Mouse (Mus musculus): Measurements from ENCODE around the gene Gm28372. TPM values are rescaled to one million over a fixed set of nuclear protein-coding genes. Genes with fewer than 3 reads are reported as not detected.

The Gm28372 gene
- polyA plus RNA-seq, 1 experiment from 2014 or later: not detected

DNA sequence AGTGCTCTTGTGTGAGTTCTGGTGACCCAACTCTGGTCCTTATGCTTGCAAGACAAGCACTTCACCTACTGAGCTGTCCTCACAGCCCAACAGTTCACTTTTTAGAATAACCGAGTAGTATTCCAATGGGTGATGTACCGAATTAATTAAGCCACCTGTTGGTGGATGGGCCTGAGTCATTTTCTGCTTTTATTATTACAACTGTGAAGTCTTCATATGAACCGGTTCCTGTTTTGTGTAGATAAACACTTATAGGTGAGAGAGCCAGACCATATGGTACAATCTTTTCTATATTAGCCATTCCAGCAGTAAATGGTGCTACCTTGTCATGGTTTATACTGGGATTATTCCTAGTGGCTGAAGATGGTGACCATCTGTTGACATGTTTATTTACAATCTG lies 7.7 kb downstream of the Gm28372 start:
- no peak for ATAC-seq (ENCODE audit: insufficient number of reproducible peaks, insufficient read depth, low FRiP score, low TSS enrichment, low read depth)
- H3K27ac ChIP-seq: peak overlapping the region; percentile 73
- 84% methylated on average over 3 of the region's 3 CpGs for WGBS
- H3K36me3 ChIP-seq: no peaks in the 10 kb centered on the region
- no peaks in the 10 kb centered on the region for H3K9me3 ChIP-seq
- H3K9ac ChIP-seq: no peak overlapping the region
- no peak overlapping the region for H3K4me2 ChIP-seq
- no peak overlapping the region for H3K4me3 ChIP-seq
- H3K27me3 ChIP-seq: no peaks in the 10 kb centered on the region
- peaks cover 25% of the 10 kb centered on the region for H3K4me1 ChIP-seq

DNA sequence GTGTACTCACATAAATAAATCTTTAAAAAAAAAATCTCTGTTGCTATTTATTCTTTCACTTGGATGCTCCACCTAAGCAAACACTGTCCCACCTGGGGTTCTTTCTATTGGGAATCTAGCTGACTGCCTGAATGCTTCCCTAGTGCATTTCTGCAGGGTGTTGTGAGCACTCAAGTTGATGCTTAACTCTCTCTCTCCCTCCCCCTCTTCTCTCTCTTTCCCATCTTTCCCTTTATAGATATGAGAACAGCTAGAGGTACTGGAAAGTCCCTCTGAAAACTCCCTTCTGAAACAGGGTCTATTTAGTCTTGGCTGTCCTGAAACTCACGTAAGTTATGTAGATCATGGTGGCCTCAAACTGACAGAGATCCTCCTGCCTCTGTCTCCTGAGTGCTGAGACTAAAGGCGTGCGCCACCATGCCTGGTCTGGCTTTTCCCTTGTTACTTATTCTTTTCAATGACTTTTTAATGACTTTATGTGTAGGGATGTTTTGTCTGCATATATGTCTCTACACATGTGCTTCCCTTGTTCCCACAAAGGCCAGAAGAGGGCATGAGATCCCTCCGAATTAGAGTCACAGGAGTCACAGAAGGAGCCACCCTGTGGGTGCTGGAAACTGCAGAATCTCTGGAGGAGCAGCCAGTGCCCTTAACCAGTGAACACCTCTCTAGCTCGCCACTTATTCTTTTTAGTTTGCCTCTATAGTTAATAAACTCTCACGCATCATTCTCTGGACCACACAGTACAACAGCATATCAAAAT lies 9.2 kb downstream of the Gm28372 start:
- Histone ChIP-seq H3K4me2 (no peak overlapping the region), H3K9me3 (no peaks in the 10 kb centered on the region), H3K27ac (no peak overlapping the region), H3K4me3 (no peak overlapping the region), H3K9ac (no peak overlapping the region), H3K27me3 (no peaks in the 10 kb centered on the region), H3K36me3 (peaks cover 7% of the 10 kb centered on the region), H3K4me1 (peaks cover 17% of the 10 kb centered on the region)
- 73% methylated on average over 6 of the region's 6 CpGs for WGBS
- ATAC-seq (ENCODE audit: insufficient number of reproducible peaks, insufficient read depth, low FRiP score, low TSS enrichment, low read depth): no peak

DNA sequence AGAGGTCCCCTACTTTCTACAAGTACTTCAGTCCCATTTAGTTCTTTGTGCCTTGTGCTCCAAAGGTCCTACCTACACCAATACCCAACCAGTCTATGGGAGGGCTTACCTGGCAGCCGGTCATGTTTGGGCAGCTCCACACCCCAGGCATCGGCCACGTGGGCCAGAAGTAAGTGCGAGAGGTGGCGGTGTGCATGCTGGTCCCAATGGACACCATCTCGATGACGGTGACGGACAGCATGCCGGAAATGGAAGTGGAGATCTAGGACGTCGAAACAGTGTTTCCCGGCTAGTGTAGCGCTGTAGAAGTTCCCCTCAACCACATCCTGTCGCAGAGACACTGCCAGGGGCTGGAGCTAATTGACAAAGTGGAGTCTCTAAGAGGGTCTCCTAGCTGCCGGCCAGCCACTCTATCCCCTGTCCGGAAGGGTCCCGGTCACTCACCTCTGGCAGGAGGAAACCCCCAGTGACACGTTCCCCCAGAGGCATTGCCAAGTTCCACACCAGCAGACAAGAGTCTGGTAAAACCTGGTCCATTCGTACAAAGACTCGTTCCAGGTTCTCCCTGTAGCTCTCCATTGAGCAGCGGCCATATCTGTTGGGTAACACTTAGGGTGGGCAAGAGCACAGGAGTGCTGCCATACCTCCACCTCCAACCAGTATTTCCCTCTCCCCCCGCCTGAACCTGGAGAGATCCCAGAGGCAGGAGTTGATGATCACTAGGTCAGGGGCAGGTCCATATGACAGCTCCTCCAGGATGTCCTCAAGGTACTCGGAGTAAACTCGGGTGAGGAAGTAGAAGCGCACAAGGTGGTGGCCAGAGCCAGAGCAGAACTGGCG lies 17.0 kb downstream of the Gm28372 start:
- Histone ChIP-seq H3K9ac (no peak overlapping the region), H3K4me2 (0 out of 2 replicates have a peak overlapping the region, but pooled peaks have one; percentile 1), H3K27ac (no peak overlapping the region), H3K27me3 (no peaks in the 10 kb centered on the region), H3K9me3 (no peaks in the 10 kb centered on the region), H3K4me3 (no peak overlapping the region), H3K4me1 (peaks cover 38% of the 10 kb centered on the region), H3K36me3 (peaks cover 28% of the 10 kb centered on the region)
- WGBS: 96% methylated on average over 26 of the region's 26 CpGs
- no peak for ATAC-seq (ENCODE audit: insufficient number of reproducible peaks, insufficient read depth, low FRiP score, low TSS enrichment, low read depth)

DNA sequence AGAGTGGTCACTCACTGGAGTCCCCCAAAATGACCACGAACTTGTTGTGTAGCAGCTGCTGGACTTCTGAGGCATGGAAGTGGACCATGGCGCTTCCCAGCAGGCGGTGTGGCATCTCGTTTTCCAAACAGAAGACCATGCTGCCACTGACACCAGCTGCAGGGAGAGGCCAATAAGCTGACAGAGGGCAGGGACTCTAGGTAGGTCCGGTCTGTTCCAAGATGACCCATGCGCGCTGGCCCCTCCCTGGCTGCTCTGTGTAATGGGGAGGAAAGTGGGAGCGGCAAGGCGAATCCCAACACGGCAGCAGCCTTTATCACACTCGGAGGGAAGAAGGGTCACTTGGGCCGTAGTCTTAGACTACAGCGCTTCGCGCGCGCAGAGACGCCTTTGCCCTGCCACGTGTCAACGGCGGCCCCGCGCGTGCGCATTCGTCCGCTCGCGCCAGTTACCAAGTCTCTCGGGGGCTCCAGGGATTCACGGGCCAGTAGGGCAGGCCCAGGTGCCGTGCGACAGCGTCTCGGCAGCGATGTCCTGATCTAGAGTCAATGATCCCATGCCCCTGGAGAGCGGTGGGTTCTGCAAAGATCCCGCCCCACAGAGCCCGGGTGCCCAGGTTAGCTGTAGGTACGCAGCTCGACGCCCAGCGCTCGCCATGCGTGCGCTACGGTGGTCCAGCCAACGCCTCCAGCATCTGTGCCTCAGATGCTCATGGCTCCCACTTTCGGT lies 18.5 kb downstream of the Gm28372 start:
- Histone ChIP-seq H3K36me3 (peaks cover 28% of the 10 kb centered on the region), H3K4me2 (peak overlapping the region; percentile 84), H3K9ac (peak overlapping the region; percentile 92), H3K27me3 (no peaks in the 10 kb centered on the region), H3K9me3 (no peaks in the 10 kb centered on the region), H3K4me1 (peaks cover 38% of the 10 kb centered on the region), H3K27ac (peak overlapping the region; percentile 92), H3K4me3 (peak overlapping the region; percentile 84)
- 17% methylated on average over 49 of the region's 49 CpGs for WGBS
- peak; percentile 77 for ATAC-seq (ENCODE audit: insufficient number of reproducible peaks, insufficient read depth, low FRiP score, low TSS enrichment, low read depth)

DNA sequence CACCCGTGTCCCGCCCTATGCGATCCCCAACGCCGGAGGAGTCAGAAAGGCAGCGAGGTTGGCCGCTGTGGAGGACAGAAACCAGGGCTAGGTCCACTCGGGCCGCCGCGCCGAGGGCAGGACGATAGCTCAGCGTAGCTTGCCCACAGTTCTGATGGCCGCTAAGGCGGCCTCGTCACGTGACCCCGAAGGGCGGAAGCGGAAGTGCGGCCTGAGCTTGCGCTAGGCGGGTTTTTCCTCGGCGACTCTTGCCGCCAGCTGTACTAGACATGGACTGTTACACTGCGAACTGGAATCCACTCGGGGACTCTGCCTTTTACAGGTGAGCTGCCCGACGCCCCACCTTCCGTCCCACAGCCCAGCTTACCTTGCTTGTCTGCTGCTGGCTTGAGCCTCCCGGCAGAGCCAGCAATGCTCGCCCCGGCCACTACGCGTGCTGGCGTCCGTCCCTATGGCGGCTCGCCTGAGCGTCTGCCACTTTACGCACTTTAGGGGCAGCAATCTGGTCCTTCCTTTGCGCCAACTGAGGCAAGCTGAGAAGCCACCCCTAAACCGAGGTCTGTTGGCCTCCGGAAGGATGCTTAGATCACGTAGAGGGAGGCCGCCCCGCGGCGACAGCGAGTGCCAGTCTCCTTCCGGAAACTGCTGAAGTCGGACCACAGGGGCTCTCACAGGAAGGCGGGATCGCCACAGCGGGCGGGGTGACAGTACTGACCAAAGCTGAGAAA lies 19.3 kb downstream of the Gm28372 start, which contains the start of the genes Vps16 and Pced1a:
Gene Vps16 (plus strand): TSS at position 214 of the 728 bp plus-strand sequence.
Gene Pced1a (minus strand): TSS at position 576 of the 728 bp plus-strand sequence.
- peak within 1 kb of the TSS; percentile 92 for H3K9ac ChIP-seq
- peak within 1 kb of the TSS; percentile 84 for H3K4me2 ChIP-seq
- no peaks in the 10 kb centered on the region for H3K9me3 ChIP-seq
- H3K27me3 ChIP-seq: no peaks in the 10 kb centered on the region
- H3K4me3 ChIP-seq: peak within 1 kb of the TSS; percentile 84
- peak within 1 kb of the TSS; percentile 92 for H3K27ac ChIP-seq
- peaks cover 21% of the 10 kb centered on the region for H3K36me3 ChIP-seq
- peaks cover 38% of the 10 kb centered on the region for H3K4me1 ChIP-seq
- ATAC-seq (ENCODE audit: insufficient number of reproducible peaks, insufficient read depth, low FRiP score, low TSS enrichment, low read depth): peak; percentile 89
- under 1% methylated on average over 58 of the region's 58 CpGs for WGBS

DNA sequence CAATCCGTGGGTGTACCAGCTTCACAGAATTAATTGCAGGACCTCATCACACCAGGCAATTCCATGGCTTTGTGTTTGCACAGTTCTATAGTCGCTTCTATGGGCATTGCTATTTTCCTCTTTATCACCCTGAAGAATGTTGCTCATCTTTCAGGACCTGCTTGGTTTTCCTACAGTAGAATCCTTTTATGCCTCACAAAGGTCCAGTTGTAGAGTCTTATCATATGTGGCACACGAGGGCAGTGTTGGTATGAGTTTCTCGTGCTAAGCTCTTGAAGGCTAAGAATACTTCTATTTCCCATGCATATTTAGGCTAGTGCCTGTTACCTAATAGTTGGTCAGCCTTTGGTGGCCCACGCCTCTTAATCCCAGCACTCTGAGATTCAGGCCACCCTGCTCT lies 20.1 kb downstream of the Gm28372 start:
- ATAC-seq (ENCODE audit: insufficient number of reproducible peaks, insufficient read depth, low FRiP score, low TSS enrichment, low read depth): no peak
- no peaks in the 10 kb centered on the region for H3K27me3 ChIP-seq
- no peak overlapping the region for H3K27ac ChIP-seq
- WGBS: 51% methylated on average over 5 of the region's 5 CpGs
- H3K4me2 ChIP-seq: peak overlapping the region; percentile 84
- no peaks in the 10 kb centered on the region for H3K9me3 ChIP-seq
- H3K36me3 ChIP-seq: peaks cover 14% of the 10 kb centered on the region; the same call in 1 of the 2 replicates
- peak overlapping the region; percentile 84 for H3K4me3 ChIP-seq
- peaks cover 38% of the 10 kb centered on the region for H3K4me1 ChIP-seq
- H3K9ac ChIP-seq: peak overlapping the region; percentile 92

DNA sequence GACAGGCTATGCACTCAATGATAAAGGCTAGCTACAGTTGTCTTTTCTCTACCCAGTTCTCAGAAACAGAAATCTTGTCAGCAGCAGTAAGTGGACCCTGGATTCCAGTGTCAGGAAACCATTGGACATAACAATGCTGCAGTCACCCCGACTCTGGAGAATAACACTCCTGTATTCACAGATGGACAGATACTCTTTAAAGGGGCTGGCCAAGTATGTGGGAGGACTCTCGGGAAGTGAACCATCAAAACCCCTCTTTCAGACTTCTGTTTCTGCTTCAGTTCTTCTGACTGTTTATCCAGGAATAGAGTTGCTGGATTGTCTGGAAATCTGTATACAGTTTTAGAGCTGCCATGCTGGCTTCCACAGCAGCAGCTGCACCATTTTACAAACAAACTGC lies 24.8 kb downstream of the Gm28372 start:
- no peak overlapping the region for H3K4me2 ChIP-seq
- H3K27me3 ChIP-seq: no peaks in the 10 kb centered on the region
- no peak overlapping the region for H3K27ac ChIP-seq
- H3K4me1 ChIP-seq: peaks cover 8% of the 10 kb centered on the region
- no peaks in the 10 kb centered on the region for H3K9me3 ChIP-seq
- no peak for ATAC-seq (ENCODE audit: insufficient number of reproducible peaks, insufficient read depth, low FRiP score, low TSS enrichment, low read depth)
- 63% methylated on average over 2 of the region's 2 CpGs for WGBS
- peaks cover 7% of the 10 kb centered on the region for H3K36me3 ChIP-seq
- H3K9ac ChIP-seq: no peak overlapping the region
- H3K4me3 ChIP-seq: no peak overlapping the region

DNA sequence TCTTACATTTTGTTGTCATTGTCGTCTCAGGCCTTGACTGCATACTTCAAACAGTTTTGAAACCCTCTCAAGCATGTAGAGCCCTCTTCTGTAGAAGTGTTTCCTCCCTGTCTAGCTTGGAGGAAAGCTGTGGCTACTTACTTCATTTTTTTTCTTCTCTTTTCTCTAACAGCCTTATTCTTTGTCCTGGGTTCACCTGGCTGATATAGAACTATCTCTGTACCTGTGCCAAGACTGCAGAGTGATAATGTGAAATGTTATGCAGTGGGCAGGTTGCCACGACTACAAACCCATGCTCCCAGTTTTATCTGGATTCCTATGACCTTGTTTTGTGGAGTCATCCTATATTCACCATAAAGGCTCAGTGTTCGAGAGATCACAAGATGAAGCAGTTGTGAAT lies 25.4 kb downstream of the Gm28372 start:
- Histone ChIP-seq H3K9me3 (no peaks in the 10 kb centered on the region), H3K27me3 (no peaks in the 10 kb centered on the region), H3K9ac (no peak overlapping the region), H3K27ac (no peak overlapping the region), H3K4me1 (peaks cover 2% of the 10 kb centered on the region), H3K4me3 (no peak overlapping the region), H3K4me2 (no peak overlapping the region), H3K36me3 (peaks cover 7% of the 10 kb centered on the region)
- WGBS: 82% methylated on average over 3 of the region's 3 CpGs
- ATAC-seq (ENCODE audit: insufficient number of reproducible peaks, insufficient read depth, low FRiP score, low TSS enrichment, low read depth): no peak

DNA sequence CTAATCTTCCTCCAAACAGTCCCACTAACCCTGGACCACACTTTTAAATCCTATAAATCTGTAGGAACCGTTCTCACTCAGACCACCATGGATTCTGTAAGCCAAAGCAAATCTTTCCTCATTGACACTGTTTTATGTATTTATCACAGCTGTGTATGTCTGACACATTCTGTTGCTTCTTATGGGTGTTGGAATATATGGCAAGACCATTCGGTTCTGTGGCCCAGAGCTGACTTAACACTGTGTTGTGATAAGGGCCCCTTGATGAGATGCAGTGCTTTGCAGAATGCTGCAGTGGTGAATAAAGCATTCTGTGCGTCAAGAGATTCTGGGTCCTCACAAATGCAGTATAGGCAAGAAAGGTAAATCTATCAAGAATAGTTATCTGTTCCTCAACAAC lies 27.1 kb downstream of the Gm28372 start:
- Histone ChIP-seq H3K9me3 (no peaks in the 10 kb centered on the region), H3K4me2 (no peak overlapping the region)
- 90% methylated on average over 3 of the region's 3 CpGs for WGBS

DNA sequence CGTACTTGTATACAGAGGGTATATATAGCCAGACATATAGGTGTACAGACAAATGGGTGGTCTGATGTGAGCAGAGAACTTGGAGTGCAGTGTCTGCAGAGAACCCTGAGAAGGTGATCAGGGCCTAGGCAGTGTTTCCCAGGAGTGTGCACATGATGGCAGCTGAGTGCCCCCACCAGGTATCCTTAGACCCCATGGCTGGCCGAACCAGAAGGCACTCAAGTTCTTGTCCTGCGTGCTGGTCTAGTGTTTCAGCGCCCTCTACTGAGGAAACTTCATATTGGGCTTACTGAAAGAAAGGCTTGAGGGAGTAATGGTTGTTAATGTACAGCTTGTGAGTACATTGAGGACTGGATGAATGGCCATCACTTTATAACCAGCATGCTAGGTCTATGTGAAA lies 28.1 kb downstream of the Gm28372 start:
- Histone ChIP-seq H3K4me2 (no peak overlapping the region), H3K27ac (no peak overlapping the region), H3K9me3 (no peaks in the 10 kb centered on the region), H3K9ac (no peak overlapping the region), H3K4me1 (no peaks in the 10 kb centered on the region), H3K27me3 (no peaks in the 10 kb centered on the region), H3K36me3 (peaks cover 15% of the 10 kb centered on the region), H3K4me3 (no peak overlapping the region)
- 21% methylated on average over 4 of the region's 4 CpGs for WGBS
- ATAC-seq (ENCODE audit: insufficient number of reproducible peaks, insufficient read depth, low FRiP score, low TSS enrichment, low read depth): no peak

More for the DNA sequence above, 27.1 kb downstream of the Gm28372 start:
- ATAC-seq (ENCODE audit: insufficient number of reproducible peaks, insufficient read depth, low FRiP score, low TSS enrichment, low read depth): no peak
- Histone ChIP-seq H3K36me3 (peaks cover 7% of the 10 kb centered on the region), H3K27me3 (no peaks in the 10 kb centered on the region), H3K4me3 (no peak overlapping the region), H3K4me1 (no peaks in the 10 kb centered on the region), H3K27ac (no peak overlapping the region), H3K9ac (no peak overlapping the region)

DNA sequence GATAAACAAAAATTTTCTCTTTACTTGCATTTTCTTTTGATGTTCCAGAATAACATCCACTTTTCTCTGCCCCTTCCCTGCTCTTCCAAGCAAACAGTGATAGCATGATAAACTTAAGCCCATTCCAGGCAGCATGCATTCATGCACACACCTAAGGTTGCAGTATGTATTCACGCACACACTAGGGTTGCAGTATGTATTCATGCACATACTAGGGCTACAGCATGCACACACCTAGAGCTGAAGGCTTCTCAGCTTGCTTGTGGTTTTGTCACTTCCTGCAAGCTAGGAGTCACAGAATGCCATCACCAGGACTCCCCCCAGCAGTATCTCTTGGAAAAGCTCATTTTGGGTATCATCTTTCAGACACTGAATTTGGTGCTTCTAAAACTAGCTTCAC lies 31.7 kb downstream of the Gm28372 start:
- H3K4me1 ChIP-seq: no peaks in the 10 kb centered on the region
- H3K4me3 ChIP-seq: no peak overlapping the region
- ATAC-seq (ENCODE audit: insufficient number of reproducible peaks, insufficient read depth, low FRiP score, low TSS enrichment, low read depth): no peak
- 92% methylated on average over 1 of the region's 1 CpGs for WGBS
- no peaks in the 10 kb centered on the region for H3K9me3 ChIP-seq
- no peak overlapping the region for H3K27ac ChIP-seq
- H3K9ac ChIP-seq: no peak overlapping the region
- H3K27me3 ChIP-seq: no peaks in the 10 kb centered on the region
- H3K36me3 ChIP-seq: peaks cover 48% of the 10 kb centered on the region
- H3K4me2 ChIP-seq: no peak overlapping the region

Measured in embryonic facial prominence, embryonic 13.5 days (tissue).